Mouse (Mus musculus) testis, adult 2 months (tissue): ENCODE measurements around the gene G0s2. TPM values are rescaled to one million over a fixed set of nuclear protein-coding genes. Genes with fewer than 3 reads are reported as not detected.

ENCODE experiments used
- H3K27ac ChIP-seq: fragments of 200-500 bp; 2 replicates; pipeline ENCODE4 v1.5.1; 2012; ENCODE audit warnings: low read depth, low read length; ENCODE audit not compliant: control insufficient read depth, insufficient read depth
- H3K27me3 ChIP-seq: fragments of 200-500 bp; 2 replicates; pipeline ENCODE4 v1.6.1; 2012; ENCODE audit warnings: mild to moderate bottlenecking, low read length, moderate library complexity; ENCODE audit not compliant: control insufficient read depth, insufficient read depth
- H3K36me3 ChIP-seq: fragments of 200-500 bp; 2 replicates; pipeline ENCODE4 v1.6.1; 2012; ENCODE audit warnings: mild to moderate bottlenecking, low read length; ENCODE audit not compliant: control insufficient read depth, insufficient read depth
- H3K4me1 ChIP-seq: fragments of 200-500 bp; 2 replicates; pipeline ENCODE4 v1.6.1; 2012; ENCODE audit warnings: low read length; ENCODE audit not compliant: control insufficient read depth, insufficient read depth
- H3K4me3 ChIP-seq: fragments of 200-500 bp; 2 replicates; pipeline ENCODE4 v1.5.1; 2012; ENCODE audit warnings: low read depth, mild to moderate bottlenecking, low read length, moderate library complexity, mixed read lengths; ENCODE audit not compliant: control insufficient read depth
- CTCF ChIP-seq: fragments of 200-500 bp; IDR thresholded peaks from 2 replicates; pipeline ENCODE4 v1.5.1; 2012; ENCODE audit warnings: low read depth, mild to moderate bottlenecking, inconsistent platforms, low read length, moderate library complexity; ENCODE audit not compliant: control insufficient read depth, insufficient read depth, insufficient replicate concordance
- POLR2A ChIP-seq: fragments of 200-500 bp; IDR thresholded peaks from 2 replicates; pipeline ENCODE4 v1.6.1; 2012; ENCODE audit warnings: low read depth, mild to moderate bottlenecking, inconsistent platforms, low read length, moderate library complexity; ENCODE audit not compliant: control insufficient read depth
- polyA plus RNA-seq: library from polyadenylated mRNA; depleted of rRNA; stranded (reverse); fragments of >200 nt; gene quantifications from 2 replicates; pipeline ENCODE4 v1.2.3, GENCODE M21; 2012

G0s2 gene
- polyA plus RNA-seq, 1 experiment = 8.5 TPM

GRCm38 (mm10) chr1:193232732-193233131 lies 40.3 kb downstream of the G0s2 start:
- H3K36me3 ChIP-seq = no peaks in the 10 kb centered on the region
- no peak overlapping the region for H3K4me3 ChIP-seq
- no peaks in the 10 kb centered on the region for H3K27me3 ChIP-seq
- H3K4me1 ChIP-seq = no peaks in the 10 kb centered on the region
- TF ChIP-seq CTCF (no peak), POLR2A (no peak)
- no peak overlapping the region for H3K27ac ChIP-seq

- no peaks in the 10 kb centered on the region for H3K4me1 ChIP-seq
- TF ChIP-seq CTCF = no peak
- TF ChIP-seq POLR2A = no peak
- no peak overlapping the region for H3K27ac ChIP-seq
- H3K36me3 ChIP-seq = no peaks in the 10 kb centered on the region
- no peak overlapping the region for H3K4me3 ChIP-seq
- H3K27me3 ChIP-seq = no peaks in the 10 kb centered on the region
These were observed 42.1 kb downstream of the G0s2 start for GRCm38 (mm10) chr1:193230935-193231334.

GRCm38 (mm10) chr1:193230531-193230930 lies 42.5 kb downstream of the G0s2 start:
- no peak for TF ChIP-seq CTCF
- TF ChIP-seq POLR2A = no peak
- Histone ChIP-seq H3K4me3 (no peak overlapping the region), H3K27ac (no peak overlapping the region), H3K27me3 (no peaks in the 10 kb centered on the region), H3K4me1 (no peaks in the 10 kb centered on the region), H3K36me3 (no peaks in the 10 kb centered on the region)

- H3K27me3 ChIP-seq = no peaks in the 10 kb centered on the region
- TF ChIP-seq CTCF (no peak), POLR2A (no peak)
- H3K36me3 ChIP-seq = no peaks in the 10 kb centered on the region
- no peaks in the 10 kb centered on the region for H3K4me1 ChIP-seq
- no peak overlapping the region for H3K27ac ChIP-seq
- no peak overlapping the region for H3K4me3 ChIP-seq
These were observed 43.4 kb downstream of the G0s2 start for GRCm38 (mm10) chr1:193229570-193229969.

GRCm38 (mm10) chr1:193227537-193227936 lies 45.5 kb downstream of the G0s2 start:
- Histone ChIP-seq H3K4me3 (no peak overlapping the region), H3K27me3 (no peaks in the 10 kb centered on the region), H3K27ac (no peak overlapping the region), H3K4me1 (no peaks in the 10 kb centered on the region), H3K36me3 (no peaks in the 10 kb centered on the region)
- TF ChIP-seq CTCF (no peak), POLR2A (no peak)

- Histone ChIP-seq H3K27me3 (no peaks in the 10 kb centered on the region), H3K4me3 (no peak overlapping the region), H3K36me3 (no peaks in the 10 kb centered on the region), H3K4me1 (no peaks in the 10 kb centered on the region), H3K27ac (no peak overlapping the region)
- no peak for TF ChIP-seq CTCF
- no peak for TF ChIP-seq POLR2A
These were observed 46.1 kb downstream of the G0s2 start for GRCm38 (mm10) chr1:193226724-193227522.

GRCm38 (mm10) chr1:193226114-193226513 lies 46.9 kb downstream of the G0s2 start:
- Histone ChIP-seq H3K36me3 (no peaks in the 10 kb centered on the region), H3K27me3 (no peaks in the 10 kb centered on the region), H3K27ac (no peak overlapping the region), H3K4me1 (no peaks in the 10 kb centered on the region), H3K4me3 (no peak overlapping the region)
- TF ChIP-seq CTCF (no peak), POLR2A (no peak)
